Mouse (Mus musculus) liver, embryonic 14.5 days (tissue): ENCODE results near the gene Mbd3l1. TPM values are rescaled to one million over a fixed set of nuclear protein-coding genes. Genes with fewer than 3 reads are reported as not detected.

Experiments used
- ATAC-seq: fragments of 200-750 bp; cut with Nextera tagmentation; 2 replicates; pipeline ENCODE4 v1.8.0; 2017; ENCODE audit warnings: moderate number of reproducible peaks, mild to moderate bottlenecking, moderate library complexity; ENCODE audit not compliant: insufficient read depth
- DNase-seq, 3 experiments: peaks; one replicate each; pipeline ENCODE4 v3.0.0-alpha.2; 2012 to 2013; ENCODE audit warnings: low read depth in 3 of 3, low spot score in 3 of 3
- H3K27ac ChIP-seq: fragments of 300-500 bp; sonication (generic); 2 replicates; pipeline ENCODE4 v1.5.1; 2014; ENCODE audit warnings: moderate library complexity, mild to moderate bottlenecking, control low read depth, inconsistent platforms
- H3K27me3 ChIP-seq: fragments of 300-500 bp; sonication (generic); 2 replicates; pipeline ENCODE4 v1.6.1; 2014; ENCODE audit warnings: mild to moderate bottlenecking, low read length, moderate library complexity; ENCODE audit not compliant: control insufficient read depth, insufficient read depth
- H3K36me3 ChIP-seq: fragments of 300-500 bp; sonication (generic); replicated peaks from 2 replicates; pipeline ENCODE4 v1.6.1; 2014; ENCODE audit warnings: low read depth; ENCODE audit not compliant: control insufficient read depth, insufficient read depth
- H3K4me1 ChIP-seq, 2 experiments: fragments of 200-500 bp in 1 of 2; fragments of 300-500 bp in 1 of 2; sonication (generic) in 1 of 2; replicated peaks; 2 replicates each; pipeline ENCODE4 v1.6.1; 2012 to 2014; ENCODE audit warnings: antibody characterized with exemption in 1 of 2, inconsistent platforms in 1 of 2, low read length in 1 of 2; ENCODE audit not compliant: control insufficient read depth in 2 of 2, insufficient read depth in 2 of 2
- H3K4me2 ChIP-seq: fragments of 300-500 bp; sonication (generic); 2 replicates; pipeline ENCODE4 v1.6.1; 2014; ENCODE audit warnings: low read depth, mild to moderate bottlenecking, control low read depth, moderate library complexity
- H3K4me3 ChIP-seq, 2 experiments: fragments of 200-500 bp in 1 of 2; fragments of 300-500 bp in 1 of 2; sonication (generic) in 1 of 2; 2 replicates each; pipeline ENCODE4 v1.5.1; 2012 to 2014; ENCODE audit warnings: low read depth in 2 of 2, low read length in 2 of 2, mild to moderate bottlenecking in 2 of 2, control low read depth in 1 of 2, inconsistent platforms in 1 of 2, moderate library complexity in 1 of 2; ENCODE audit not compliant: insufficient read depth in 1 of 2
- H3K9ac ChIP-seq: fragments of 300-500 bp; sonication (generic); replicated peaks from 2 replicates; pipeline ENCODE4 v1.6.1; 2014; ENCODE audit warnings: mild to moderate bottlenecking, control low read depth, moderate library complexity
- H3K9me3 ChIP-seq: fragments of 300-500 bp; sonication (generic); 2 replicates; pipeline ENCODE4 v1.6.1; 2016; ENCODE audit warnings: low read length, mixed read lengths; ENCODE audit not compliant: control insufficient read depth
- CTCF ChIP-seq: IDR thresholded peaks from 2 replicates; pipeline ENCODE4 v1.5.1; 2016; ENCODE audit warnings: antibody characterized with exemption, low read depth, control low read depth
- EP300 ChIP-seq: IDR thresholded peaks from 2 replicates; pipeline ENCODE4 v1.6.1; 2016; ENCODE audit warnings: antibody characterized with exemption, low read depth
- WGBS: fragments of 180-500 bp; shearing (Covaris S2); extraction: QIAGEN DNeasy Blood & Tissue Kit; methylation state at CpG from one replicate; pipeline ENCODE4 v1.1.7; 2014; ENCODE audit not compliant: insufficient replicate concordance; 5-methylcytosine and 5-hydroxymethylcytosine counted together
- microRNA-seq: library from miRNA; unstranded; fragments of <30 nt; microRNA quantifications from one replicate; pipeline ENCODE4, GENCODE M21; 2016
- polyA plus RNA-seq, 2 experiments: library from polyadenylated mRNA; depleted of rRNA in 1 of 2; stranded (reverse) in 1 of 2; unstranded in 1 of 2; fragments of >200 nt; fragmentation: Nextera tagmentation in 1 of 2; extraction: Ambion mirVana in 1 of 2; gene quantifications; 2 replicates each; pipeline versions ENCODE4 v1.2.1 to v1.2.3; 2012 to 2014

The Mbd3l1 gene
- polyA plus RNA-seq, 2 experiments = not detected

- Histone ChIP-seq H3K27me3 (no peaks in the 10 kb centered on the region), H3K9ac (no peak overlapping the region), H3K27ac (no peak overlapping the region), H3K9me3 (no peaks in the 10 kb centered on the region), H3K4me1 (no peaks in the 10 kb centered on the region), H3K36me3 (no peaks in the 10 kb centered on the region), H3K4me3 (no peak overlapping the region), H3K4me2 (no peak overlapping the region)
- TF ChIP-seq CTCF = no peak
- no peak for TF ChIP-seq EP300
- ATAC-seq (no peak), DNase-seq (no peak)
- 60% methylated on average over 3 of the region's 3 CpGs for WGBS
Observed at GRCm38 (mm10) chr9:18468005-18468404, 10.2 kb upstream of the Mbd3l1 start.

GRCm38 (mm10) chr9:18473324-18474128, 4.6 kb upstream of the Mbd3l1 start:
- Histone ChIP-seq H3K9ac (peak overlapping the region; percentile 0; the same call in 1 of the 2 replicates), H3K4me1 (no peaks in the 10 kb centered on the region; a peak in 2 of 4 replicates), H3K27me3 (no peaks in the 10 kb centered on the region), H3K4me3 (peak overlapping the region; percentile 61 to 68), H3K27ac (no peak overlapping the region), H3K36me3 (no peaks in the 10 kb centered on the region), H3K9me3 (no peaks in the 10 kb centered on the region), H3K4me2 (peak overlapping the region; percentile 63)
- peak; percentile 40 to 46 (median 43) for DNase-seq
- ATAC-seq = peak; percentile 92
- WGBS = 3% methylated on average over 35 of the region's 39 CpGs
- TF ChIP-seq EP300 (no peak), CTCF (no peak)

- ATAC-seq = no peak
Observed at GRCm38 (mm10) chr9:18508098-18508497, 29.9 kb downstream of the Mbd3l1 start.

More at GRCm38 (mm10) chr9:18508098-18508497, 29.9 kb downstream of the Mbd3l1 start:
- no peak for TF ChIP-seq CTCF
- no peak for TF ChIP-seq EP300
- H3K27ac ChIP-seq = no peak overlapping the region
- no peak overlapping the region for H3K4me3 ChIP-seq
- no peaks in the 10 kb centered on the region for H3K36me3 ChIP-seq
- no peaks in the 10 kb centered on the region for H3K27me3 ChIP-seq
- WGBS = 37% methylated on average over 2 of the region's 2 CpGs
- no peak overlapping the region for H3K9ac ChIP-seq
- H3K9me3 ChIP-seq = no peaks in the 10 kb centered on the region
- H3K4me2 ChIP-seq = no peak overlapping the region
- no peak for DNase-seq
- H3K4me1 ChIP-seq = no peaks in the 10 kb centered on the region

Small RNAs within 50 kb of the gene (microRNA-seq; reads per million reads assigned to microRNA genes)
- not detected for gene Gm22854

Other genes starting within 250 kb of the Mbd3l1 start
- 14.2 and 15.6 TPM in 2 replicates for gene Chordc1, start 186.2 kb upstream of the Mbd3l1 start, polyA plus RNA-seq (2012; rRNA removed)
- 35.0 and 37.2 TPM in 2 replicates for gene Chordc1, start 186.2 kb upstream of the Mbd3l1 start, polyA plus RNA-seq (2014; fragmentation: Nextera tagmentation; extraction: Ambion mirVana)
- gene Naalad2, start 75.4 kb upstream of the Mbd3l1 start, polyA plus RNA-seq (2012; rRNA removed) = 0.16 and 0.21 TPM in 2 replicates
- 0.35 and 0.50 TPM in 2 replicates for gene Naalad2, start 75.4 kb upstream of the Mbd3l1 start, polyA plus RNA-seq (2014; fragmentation: Nextera tagmentation; extraction: Ambion mirVana)
- not detected in 2 replicates for gene Ubtfl1, start 73.9 kb upstream of the Mbd3l1 start, polyA plus RNA-seq (2012; rRNA removed)
- gene Ubtfl1, start 73.9 kb upstream of the Mbd3l1 start, polyA plus RNA-seq (2014; fragmentation: Nextera tagmentation; extraction: Ambion mirVana) = not detected in 2 replicates
- gene Mbd3l2, start 47.7 kb upstream of the Mbd3l1 start, polyA plus RNA-seq (2012; rRNA removed) = not detected in 2 replicates
- not detected in 2 replicates for gene Mbd3l2, start 47.7 kb upstream of the Mbd3l1 start, polyA plus RNA-seq (2014; fragmentation: Nextera tagmentation; extraction: Ambion mirVana)
- 0.15 and 0.26 TPM in 2 replicates for gene Zfp558, start 91 bp upstream of the Mbd3l1 start, polyA plus RNA-seq (2012; rRNA removed)
- 0.10 and 0.37 TPM in 2 replicates for gene Zfp558, start 91 bp upstream of the Mbd3l1 start, polyA plus RNA-seq (2014; fragmentation: Nextera tagmentation; extraction: Ambion mirVana)
- gene Muc16, start 196.2 kb downstream of the Mbd3l1 start, polyA plus RNA-seq (2012; rRNA removed) = 0.36 and 0.39 TPM in 2 replicates
- gene Muc16, start 196.2 kb downstream of the Mbd3l1 start, polyA plus RNA-seq (2014; fragmentation: Nextera tagmentation; extraction: Ambion mirVana) = 0.30 and 0.33 TPM in 2 replicates